Mouse (Mus musculus) forebrain, embryonic 15.5 days (tissue): Measurements from ENCODE around the gene Cep290. TPM values are rescaled to one million over a fixed set of nuclear protein-coding genes. Genes with fewer than 3 reads are reported as not detected.

ENCODE experiments used
- ATAC-seq: fragments of 200-750 bp; cut with Nextera tagmentation; replicated peaks from 2 replicates; pipeline ENCODE4 v1.8.0; 2017; ENCODE audit warnings: mild to moderate bottlenecking, moderate TSS enrichment, moderate library complexity
- H3K27ac ChIP-seq: fragments of 300-500 bp; sonication (generic); replicated peaks from 2 replicates; pipeline ENCODE4 v1.5.1; 2015; ENCODE audit warnings: mild to moderate bottlenecking, inconsistent platforms
- H3K27me3 ChIP-seq: fragments of 300-500 bp; sonication (generic); 2 replicates; pipeline ENCODE4 v1.6.1; 2015; ENCODE audit warnings: inconsistent platforms
- H3K36me3 ChIP-seq: fragments of 300-500 bp; sonication (generic); 2 replicates; pipeline ENCODE4 v1.6.1; 2015; ENCODE audit warnings: mild to moderate bottlenecking, inconsistent platforms
- H3K4me1 ChIP-seq: fragments of 300-500 bp; sonication (generic); 2 replicates; pipeline ENCODE4 v1.6.1; 2015; ENCODE audit warnings: inconsistent platforms
- H3K4me2 ChIP-seq: fragments of 300-500 bp; sonication (generic); replicated peaks from 2 replicates; pipeline ENCODE4 v1.6.1; 2015; ENCODE audit warnings: mild to moderate bottlenecking, inconsistent platforms
- H3K4me3 ChIP-seq: fragments of 300-500 bp; sonication (generic); 2 replicates; pipeline ENCODE4 v1.5.1; 2015; ENCODE audit warnings: mild to moderate bottlenecking, inconsistent platforms
- H3K9ac ChIP-seq: fragments of 300-500 bp; sonication (generic); replicated peaks from 2 replicates; pipeline ENCODE4 v1.6.1; 2015; ENCODE audit warnings: mild to moderate bottlenecking, inconsistent platforms
- H3K9me3 ChIP-seq: fragments of 300-500 bp; sonication (generic); 2 replicates; pipeline ENCODE4 v1.6.1; 2016; ENCODE audit warnings: inconsistent platforms
- WGBS: fragments of 180-500 bp; shearing (Covaris S2); methylation state at CpG from one replicate; pipeline ENCODE4 v1.1.7; 2015; ENCODE audit warnings: mixed read lengths; 5-methylcytosine and 5-hydroxymethylcytosine counted together
- polyA plus RNA-seq: library from polyadenylated mRNA; unstranded; fragments of >200 nt; fragmentation: Nextera tagmentation; extraction: Ambion mirVana; gene quantifications from 2 replicates; pipeline ENCODE4 v1.2.1, GENCODE M21; 2015

The Cep290 gene
- polyA plus RNA-seq, 1 experiment from 2014 or later: 6.9 TPM

GRCm38 (mm10) chr10:100604254-100604653, 116.9 kb downstream of the Cep290 start:
- H3K4me3 ChIP-seq: no peak overlapping the region
- no peak overlapping the region for H3K4me2 ChIP-seq
- H3K27ac ChIP-seq: no peak overlapping the region
- no peaks in the 10 kb centered on the region for H3K27me3 ChIP-seq
- H3K9ac ChIP-seq: no peak overlapping the region
- H3K36me3 ChIP-seq: no peaks in the 10 kb centered on the region
- WGBS: 71% methylated on average over 2 of the region's 2 CpGs
- H3K9me3 ChIP-seq: no peaks in the 10 kb centered on the region
- ATAC-seq: no peak
- no peaks in the 10 kb centered on the region for H3K4me1 ChIP-seq

- 62% methylated on average over 6 of the region's 6 CpGs for WGBS
- Histone ChIP-seq H3K36me3 (no peaks in the 10 kb centered on the region), H3K4me3 (no peak overlapping the region), H3K27ac (no peak overlapping the region), H3K9ac (no peak overlapping the region), H3K4me1 (no peaks in the 10 kb centered on the region), H3K9me3 (no peaks in the 10 kb centered on the region), H3K27me3 (no peaks in the 10 kb centered on the region), H3K4me2 (no peak overlapping the region)
- ATAC-seq: peak; percentile 93
These were observed 130.0 kb downstream of the Cep290 start for GRCm38 (mm10) chr10:100617233-100617903.

- 82% methylated on average over 7 of the region's 7 CpGs for WGBS
- no peak for ATAC-seq
These were observed 132.1 kb downstream of the Cep290 start for GRCm38 (mm10) chr10:100619474-100619873.

GRCm38 (mm10) chr10:100620040-100620439, 132.7 kb downstream of the Cep290 start:
- Histone ChIP-seq H3K4me3 (no peak overlapping the region), H3K4me2 (no peak overlapping the region), H3K9ac (no peak overlapping the region), H3K27me3 (no peaks in the 10 kb centered on the region), H3K9me3 (no peaks in the 10 kb centered on the region), H3K27ac (no peak overlapping the region), H3K4me1 (no peaks in the 10 kb centered on the region), H3K36me3 (no peaks in the 10 kb centered on the region)
- ATAC-seq: no peak
- WGBS: 92% methylated on average over 12 of the region's 12 CpGs

More at GRCm38 (mm10) chr10:100619474-100619873, 132.1 kb downstream of the Cep290 start:
- no peak overlapping the region for H3K4me2 ChIP-seq
- no peaks in the 10 kb centered on the region for H3K36me3 ChIP-seq
- H3K4me1 ChIP-seq: no peaks in the 10 kb centered on the region
- no peak overlapping the region for H3K4me3 ChIP-seq
- H3K27me3 ChIP-seq: no peaks in the 10 kb centered on the region
- no peak overlapping the region for H3K9ac ChIP-seq
- no peaks in the 10 kb centered on the region for H3K9me3 ChIP-seq
- H3K27ac ChIP-seq: no peak overlapping the region

- no peak for ATAC-seq
- no peak overlapping the region for H3K4me2 ChIP-seq
- 86% methylated on average over 3 of the region's 3 CpGs for WGBS
- no peak overlapping the region for H3K4me3 ChIP-seq
- H3K9ac ChIP-seq: no peak overlapping the region
- H3K27me3 ChIP-seq: no peaks in the 10 kb centered on the region
- H3K9me3 ChIP-seq: no peaks in the 10 kb centered on the region
- H3K4me1 ChIP-seq: no peaks in the 10 kb centered on the region
- H3K27ac ChIP-seq: no peak overlapping the region
- no peaks in the 10 kb centered on the region for H3K36me3 ChIP-seq
These were observed 135.1 kb downstream of the Cep290 start for GRCm38 (mm10) chr10:100622494-100622893.

Other genes starting within 250 kb of the Cep290 start
- gene Gm4301, start 151.9 kb upstream of the Cep290 start, polyA plus RNA-seq: not detected in 2 replicates
- not detected in 2 replicates for gene Gm4302, start 146.7 kb upstream of the Cep290 start, polyA plus RNA-seq
- not detected in 2 replicates for gene Gm4303, start 141.6 kb upstream of the Cep290 start, polyA plus RNA-seq
- gene Gm4305, start 136.5 kb upstream of the Cep290 start, polyA plus RNA-seq: not detected in 2 replicates
- not detected in 2 replicates for gene Gm4307, start 126.2 kb upstream of the Cep290 start, polyA plus RNA-seq
- gene Gm4312, start 105.0 kb upstream of the Cep290 start, polyA plus RNA-seq: not detected in 2 replicates
- gene Tmtc3, start 208 bp upstream of the Cep290 start, polyA plus RNA-seq: 9.6 and 10.1 TPM in 2 replicates
- gene 4930430F08Rik, start 102.9 kb downstream of the Cep290 start, polyA plus RNA-seq: 13.9 and 15.2 TPM in 2 replicates
- not detected in 2 replicates for gene 1700017N19Rik, start 102.9 kb downstream of the Cep290 start, polyA plus RNA-seq